Mouse (Mus musculus): ENCODE data around the gene Slc46a3.

GRCm38 (mm10) chr5:147918044-147918846, 23.6 kb upstream of the Slc46a3 start:
- TF ChIP-seq POLR2A (IDR thresholded peaks at IDR 0.05; ENCODE audit: control insufficient read depth, extremely low read depth, insufficient read depth, low read length, poor library complexity) (no peak), CTCF (IDR thresholded peaks at IDR 0.05; ENCODE audit: borderline replicate concordance, control insufficient read depth, extremely low read depth, insufficient read depth, low read length, poor library complexity) (no peak)
